ENCODE assay signal across 12 mouse cellular contexts in genomic region chr6:3745546-3745945, GRCm38 (mm10). TPM values are rescaled to one million over a fixed set of nuclear protein-coding genes. Genes with fewer than 3 reads are reported as not detected.
DNase-seq lines count a peak whose midpoint lies in the region; ATAC-seq and TF ChIP-seq lines count a peak whose summit lies in the region.
"Had no signal": no experiment of that assay in that cellular context is flagged by ENCODE, and none has a peak within 500 bp of the region (broad histone marks: within the 10 kb centered on the region; RNA-seq: fewer than 3 reads in every experiment).

No protein-coding gene starts in this region.

- TF ChIP-seq CTCF in kidney, postnatal 0 days (IDR thresholded peaks at IDR 0.05; ENCODE audit: low read depth) = peak; percentile 67

- peak; percentile 40 for DNase-seq in kidney, postnatal 0 days (ENCODE audit: low spot score)
- no peak for DNase-seq in kidney, adult 18-20 months
- DNase-seq in retina, embryonic 14.5 days (ENCODE audit: low spot score) = peak; percentile 43
- no peak for DNase-seq in retina, postnatal 1 day
- DNase-seq in brain, adult 2 months (ENCODE audit: low read depth, low spot score) = peak; percentile 11
- no peak for DNase-seq in adrenal gland, adult 18-20 months (ENCODE audit: low spot score in 2 of 2)
- no peak for DNase-seq in gastrocnemius, postnatal 36 days
- DNase-seq: kidney, postnatal 25 days had no signal

- no peak for ATAC-seq in kidney, postnatal 0 days (replicated peaks; ENCODE audit: low FRiP score, low read depth)

- H3K27me3 ChIP-seq in kidney, postnatal 0 days (ENCODE audit: insufficient read depth, low read length) = no peaks in the 10 kb centered on the region
- H3K27me3 ChIP-seq: embryonic facial prominence, embryonic 13.5 days; neural tube, embryonic 15.5 days had no signal

- H3K9ac ChIP-seq in kidney, postnatal 0 days (ENCODE audit: low read depth, low read length) = no peak overlapping the region
- H3K9ac ChIP-seq: embryonic facial prominence, embryonic 13.5 days; neural tube, embryonic 15.5 days had no signal

- 39% methylated on average over 2 of the region's 2 CpGs for WGBS in kidney, postnatal 0 days

- intact Hi-C loops in gastrocnemius, postnatal 36 days (cut with DNase I) = loop anchor here (10.0 kb wide), 1 partner anchor 231 kb away; no protein-coding TSS in a partner anchor

- H3K9me3 ChIP-seq in kidney, postnatal 0 days (replicated peaks; ENCODE audit: low read length) = no peaks in the 10 kb centered on the region
- H3K9me3 ChIP-seq: embryonic facial prominence, embryonic 13.5 days; neural tube, embryonic 15.5 days had no signal

- H3K36me3 ChIP-seq in kidney, postnatal 0 days (ENCODE audit: insufficient read depth, low read length) = no peaks in the 10 kb centered on the region
- H3K36me3 ChIP-seq: embryonic facial prominence, embryonic 13.5 days; neural tube, embryonic 15.5 days had no signal

- H3K4me3 ChIP-seq in kidney, postnatal 0 days (replicated peaks; ENCODE audit: low read depth, low read length) = no peak overlapping the region
- H3K4me3 ChIP-seq: embryonic facial prominence, embryonic 13.5 days; neural tube, embryonic 15.5 days had no signal

- no peak overlapping the region for H3K27ac ChIP-seq in kidney, postnatal 0 days
- H3K27ac ChIP-seq: embryonic facial prominence, embryonic 13.5 days; neural tube, embryonic 15.5 days had no signal

- H3K4me2 ChIP-seq in kidney, postnatal 0 days (ENCODE audit: low read length) = no peak overlapping the region
- H3K4me2 ChIP-seq: embryonic facial prominence, embryonic 13.5 days; neural tube, embryonic 15.5 days had no signal

- H3K4me1 ChIP-seq in kidney, postnatal 0 days (replicated peaks; ENCODE audit: insufficient read depth, low read length) = no peaks in the 10 kb centered on the region
- H3K4me1 ChIP-seq: embryonic facial prominence, embryonic 13.5 days; neural tube, embryonic 15.5 days had no signal

RNA-seq across cellular contexts. Expression of gene Calcr, which starts 19.0 kb away (rescaled TPM):
- 0.36 and 0.42 TPM in 2 replicates for polyA plus RNA-seq in kidney, postnatal 0 days (2015; fragmentation: Nextera tagmentation; extraction: Ambion mirVana)
- total RNA-seq in adrenal gland, adult 18-20 months (2021) = not detected
- under 1 TPM; 0.52 to 0.64 TPM for total RNA-seq in gastrocnemius, postnatal 36 days (2021)
- total RNA-seq: heart, postnatal 10 days had no signal
- polyA plus RNA-seq: small intestine, adult 2 months had no signal

Comparison
In these comparisons a context has a peak if more than half of its experiments do, and no peak if none do; other contexts are left out.
1. DNase-seq: peak in kidney, postnatal 0 days (single experiment), retina, embryonic 14.5 days (single experiment) and brain, adult 2 months (single experiment); none in kidney, adult 18-20 months (single experiment), retina, postnatal 1 day (single experiment), adrenal gland, adult 18-20 months (0 of 2) and gastrocnemius, postnatal 36 days (0 of 2).